8 mouse cellular contexts compared by ENCODE assay signal in genomic region chr13:53285261-53285755, GRCm38 (mm10). TPM values are rescaled to one million over a fixed set of nuclear protein-coding genes. Genes with fewer than 3 reads are reported as not detected.
DNase-seq lines count a peak whose midpoint lies in the region; ATAC-seq and TF ChIP-seq lines count a peak whose summit lies in the region.

No protein-coding gene starts in this region.

- WGBS in heart, adult 2 months = 3% methylated on average over 35 of the region's 35 CpGs
- 0% methylated on average over 35 of the region's 35 CpGs for WGBS in kidney, embryonic 15.5 days
- under 1% methylated on average over 35 of the region's 35 CpGs for WGBS in midbrain, embryonic 13.5 days

- ATAC-seq in kidney, embryonic 15.5 days (replicated peaks; ENCODE audit: low FRiP score) = peak; percentile 59; the same call in 1 of the 2 replicates
- ATAC-seq in midbrain, embryonic 13.5 days = peak; percentile 43; the same call in 1 of the 2 replicates
- ATAC-seq in erythroblast, adult 5-6 weeks (replicated peaks; ENCODE audit: low FRiP score, poor library complexity, severe bottlenecking) = no peak

- DNase-seq in heart, adult 2 months = peak; percentile 45 to 63
- DNase-seq in heart, adult 9 months (ENCODE audit: low spot score in 2 of 2) = no peak
- DNase-seq in adrenal gland, postnatal 10 days = peak; percentile 65
- DNase-seq in gastrocnemius, postnatal 14 days = peak; percentile 50
- DNase-seq in thymus, postnatal 10 days (ENCODE audit: low spot score in 2 of 2) = no peak

- H3K9me3 ChIP-seq in kidney, embryonic 15.5 days (replicated peaks) = no peaks in the 10 kb centered on the region
- no peaks in the 10 kb centered on the region for H3K9me3 ChIP-seq in midbrain, embryonic 13.5 days

- H3K27ac ChIP-seq in heart, adult 2 months = peak overlapping the region; percentile 43; the same call in 1 of the 2 replicates
- H3K27ac ChIP-seq in kidney, embryonic 15.5 days = peak overlapping the region; percentile 67
- H3K27ac ChIP-seq in midbrain, embryonic 13.5 days = no peak overlapping the region

- TF ChIP-seq POLR2A in heart, adult 2 months (IDR thresholded peaks at IDR 0.05; ENCODE audit: insufficient read depth, low read depth, low read length) = no peak

- H3K27me3 ChIP-seq in heart, adult 2 months (ENCODE audit: control insufficient read depth, insufficient read depth, low read length) = peaks cover 5% of the 10 kb centered on the region; the same call in 1 of the 2 replicates
- peaks cover 44% of the 10 kb centered on the region for H3K27me3 ChIP-seq in kidney, embryonic 15.5 days
- H3K27me3 ChIP-seq in midbrain, embryonic 13.5 days = peaks cover 54% of the 10 kb centered on the region

- H3K79me2 ChIP-seq in heart, adult 2 months (replicated peaks; ENCODE audit: control insufficient read depth, insufficient read depth, low read length) = no peaks in the 10 kb centered on the region

- no peaks in the 10 kb centered on the region for H3K36me3 ChIP-seq in heart, adult 2 months (ENCODE audit: control insufficient read depth, insufficient read depth, low read length)
- H3K36me3 ChIP-seq in kidney, embryonic 15.5 days = no peaks in the 10 kb centered on the region
- H3K36me3 ChIP-seq in midbrain, embryonic 13.5 days = no peaks in the 10 kb centered on the region

- H3K9ac ChIP-seq in heart, adult 2 months (ENCODE audit: low read depth, low read length) = peak overlapping the region; percentile 62
- peak overlapping the region; percentile 77 for H3K9ac ChIP-seq in kidney, embryonic 15.5 days
- peak overlapping the region; percentile 60 for H3K9ac ChIP-seq in midbrain, embryonic 13.5 days (replicated peaks)

- H3K4me1 ChIP-seq in heart, adult 2 months (ENCODE audit: control insufficient read depth, insufficient read depth, low read length) = no peaks in the 10 kb centered on the region
- H3K4me1 ChIP-seq in kidney, embryonic 15.5 days = peaks cover 45% of the 10 kb centered on the region
- H3K4me1 ChIP-seq in midbrain, embryonic 13.5 days (replicated peaks) = peaks cover 19% of the 10 kb centered on the region

- no peak for TF ChIP-seq CTCF in heart, adult 2 months (IDR thresholded peaks at IDR 0.05)

- intact Hi-C loops in heart, adult 2 months (cut with DNase I) = loop anchor here (2.0 kb wide), 1 partner anchor 23 kb away; no protein-coding TSS in a partner anchor
- intact Hi-C loops in gastrocnemius, postnatal 14 days (cut with DNase I; ENCODE audit: low total_unique reads) = loop anchor here (5.0 kb wide), 1 partner anchor 163 kb away; no protein-coding TSS in a partner anchor

- TF ChIP-seq EP300 in heart, adult 2 months (IDR thresholded peaks at IDR 0.05; ENCODE audit: insufficient read depth, low read depth, low read length) = no peak

- H3K4me2 ChIP-seq in kidney, embryonic 15.5 days = peak overlapping the region; percentile 87
- H3K4me2 ChIP-seq in midbrain, embryonic 13.5 days (replicated peaks) = peak overlapping the region; percentile 72

- H3K4me3 ChIP-seq in heart, adult 2 months = peak overlapping the region; percentile 55
- peak overlapping the region; percentile 71 for H3K4me3 ChIP-seq in kidney, embryonic 15.5 days (replicated peaks)
- peak overlapping the region; percentile 46 for H3K4me3 ChIP-seq in midbrain, embryonic 13.5 days (replicated peaks)

RNA-seq across cellular contexts. Expression of gene Ror2, which starts 0.6 kb away (rescaled TPM):
- 1 to 10 TPM; 1.1 to 1.9 TPM for total RNA-seq in heart, adult 2 months (2021)
- polyA plus RNA-seq in heart, adult 2 months (2012; rRNA removed) = 1.5 and 1.6 TPM in 2 replicates
- total RNA-seq in adrenal gland, postnatal 10 days (2021) = 1 to 10 TPM; 6.7 to 8.5 TPM
- 1 to 10 TPM; 2.4 to 2.5 TPM for total RNA-seq in gastrocnemius, postnatal 14 days (2021)
- polyA plus RNA-seq in kidney, embryonic 15.5 days (2015; fragmentation: Nextera tagmentation; extraction: Ambion mirVana) = 9.6 and 11.2 TPM in 2 replicates
- polyA plus RNA-seq in midbrain, embryonic 13.5 days (2015; fragmentation: Nextera tagmentation; extraction: Ambion mirVana) = 1.9 and 3.5 TPM in 2 replicates
- total RNA-seq in erythroblast, adult 5-6 weeks (2015; ENCODE audit: low replicate concordance) = not detected in 2 replicates
- not detected in 2 replicates for total RNA-seq in erythroblast, adult 5-6 weeks (2017; ENCODE audit: low replicate concordance)

Comparison
In these comparisons a context has a peak if more than half of its experiments do, and no peak if none do; other contexts are left out.
1. DNase-seq: peak in heart, adult 2 months (2 of 2), adrenal gland, postnatal 10 days (single experiment) and gastrocnemius, postnatal 14 days (single experiment); none in heart, adult 9 months (0 of 2) and thymus, postnatal 10 days (0 of 2).
2. Peak in every context shown above with its lines, with median percentiles within 50 percentile points of each other: H3K4me3 ChIP-seq and H3K9ac ChIP-seq.